Mouse (Mus musculus): ENCODE measurements at regions not wholly inside any gene's neighbourhood (a gene's known extent, or its start where the extent isn't known, plus 50 kb on each side); places are given as distances from the start of the nearest gene placed in this dataset.

GRCm38 (mm10) chr2:117027071-117027470, 94.1 kb upstream of the Spred1 start:
- no peak for DNase-seq

GRCm38 (mm10) chr2:117028771-117029170, 92.4 kb upstream of the Spred1 start:
- no peak for DNase-seq

GRCm38 (mm10) chr2:117036197-117036872, 84.8 kb upstream of the Spred1 start:
- DNase-seq = no peak

GRCm38 (mm10) chr2:117040211-117040610, 81.0 kb upstream of the Spred1 start:
- DNase-seq = no peak

- no peak for DNase-seq
These were observed 77.3 kb upstream of the Spred1 start for GRCm38 (mm10) chr2:117043831-117044230.

- DNase-seq = no peak
These were observed 72.9 kb upstream of the Spred1 start for GRCm38 (mm10) chr2:117048290-117048730.

DNA sequence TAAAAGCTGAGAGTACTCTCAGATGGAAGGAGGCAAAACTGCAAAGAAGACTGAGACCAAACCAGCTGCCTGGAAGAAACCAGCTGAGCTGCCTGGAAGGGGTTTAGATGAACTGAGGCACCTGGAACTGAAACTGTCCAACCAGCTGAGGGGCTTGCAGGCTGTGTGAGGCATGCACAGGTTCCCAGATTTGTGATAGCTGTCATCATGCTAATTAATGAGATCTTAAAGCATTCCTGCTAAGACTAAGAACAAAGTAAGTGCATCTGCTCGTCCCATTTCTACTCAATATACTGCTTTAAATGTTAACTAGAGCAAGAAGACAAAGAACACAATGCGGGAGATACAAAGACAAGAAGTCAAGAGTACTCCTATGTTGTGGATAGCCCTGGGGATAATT, 71.1 kb upstream of the Spred1 start:
- DNase-seq = no peak

DNA sequence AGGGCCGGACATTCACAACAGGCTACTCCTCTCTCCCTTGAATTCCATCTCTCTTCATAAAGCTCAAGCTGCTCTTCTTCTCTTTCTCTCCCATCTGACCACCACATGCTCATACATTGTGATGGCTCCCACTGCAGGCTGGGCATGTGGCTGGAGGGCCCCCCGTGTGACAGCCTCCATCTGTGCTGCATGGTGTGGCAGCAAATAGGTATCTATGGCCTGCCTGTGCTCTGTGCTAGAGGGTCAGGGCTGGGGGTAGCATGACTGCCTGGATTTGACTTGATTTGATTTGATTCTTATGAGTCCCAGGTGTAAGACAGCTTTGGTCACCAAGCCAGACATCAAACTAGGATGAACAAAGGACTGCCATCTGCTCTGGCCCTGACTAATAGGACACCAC, 57.0 kb upstream of the Spred1 start:
- DNase-seq = no peak

DNA sequence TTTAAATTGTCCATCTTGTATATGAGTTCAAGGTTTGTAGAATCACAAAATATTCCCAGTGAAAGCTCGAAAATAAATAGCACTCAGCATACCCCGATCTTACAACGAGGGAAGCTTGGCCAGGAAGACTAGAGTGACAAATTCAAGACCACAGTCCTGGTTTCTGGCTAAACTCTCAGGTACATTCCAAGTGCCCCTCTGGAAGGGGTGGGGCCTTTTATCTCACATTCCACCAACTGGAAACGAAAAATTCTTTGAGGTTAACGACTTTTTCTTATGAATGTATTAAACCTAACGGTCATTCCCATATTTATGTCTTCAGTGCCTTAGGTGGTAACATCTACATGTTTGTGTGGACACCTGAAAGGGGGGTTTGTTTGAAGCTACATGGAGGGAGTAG, 50.8 kb upstream of the Spred1 start:
- DNase-seq = no peak

- DNase-seq = no peak
These were observed 50.1 kb upstream of the Spred1 start for GRCm38 (mm10) chr2:117071098-117071497.
